Mouse (Mus musculus): ENCODE measurements around the gene Neurl1a.

The Neurl1a gene

DNA sequence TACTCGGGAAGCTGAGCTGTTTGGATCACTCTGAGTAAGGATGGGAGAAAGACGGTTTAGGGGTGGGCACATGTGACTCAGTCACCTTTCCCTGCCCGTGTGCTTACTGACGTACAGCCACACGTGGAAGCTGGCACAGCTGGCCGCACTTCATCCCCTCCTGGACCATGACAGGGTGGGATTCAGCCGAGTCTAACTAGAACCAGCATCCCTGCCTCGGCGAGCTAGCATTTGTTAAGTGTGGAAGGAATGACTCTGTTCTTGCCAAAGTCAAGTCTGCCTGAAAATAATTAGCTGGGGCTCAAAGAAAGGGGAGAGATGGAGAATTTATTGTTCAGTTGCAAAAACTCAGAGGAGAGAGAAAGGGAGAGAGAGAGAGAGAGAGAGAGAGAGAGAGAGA, 91.9 kb downstream of the Neurl1a start:
- ChIA-PET POLR2A (interaction anchor here in 3 of 4 experiments (0.5 to 1.8 kb wide), 6 partner anchors 11 to 67 kb away, joined by 3 to 7 read pairs (median 6); no protein-coding TSS in a partner anchor), CTCF (interaction anchor here (0.7 to 5.1 kb wide), 18 partner anchors 11 to 1035 kb away, joined by 3 to 43 read pairs (median 6); no protein-coding TSS in a partner anchor)

DNA sequence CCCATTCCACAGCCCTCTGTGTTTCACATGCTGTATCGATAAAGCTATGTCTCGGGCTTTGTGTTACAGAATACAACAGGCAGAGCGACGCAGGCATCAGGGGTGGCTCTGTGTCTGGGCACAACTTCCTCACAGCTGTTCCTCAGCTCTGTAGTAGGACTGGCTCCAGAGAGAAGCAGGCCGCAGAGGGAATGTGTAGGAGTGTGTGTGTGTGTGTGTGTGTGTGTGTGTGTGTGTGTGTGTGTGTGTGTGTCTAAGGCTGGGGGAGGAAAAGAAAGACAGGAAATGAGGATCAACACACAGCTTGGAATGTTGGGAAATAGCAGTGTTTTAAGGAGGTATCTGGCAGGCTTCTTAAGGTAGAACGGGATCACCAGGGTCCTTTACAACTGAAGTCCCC, 98.1 kb downstream of the Neurl1a start:
- ChIA-PET CTCF (interaction anchor here in 3 of 4 experiments (0.8 to 2.4 kb wide), 5 partner anchors 13 to 66 kb away, joined by 3 to 13 read pairs (median 5); no protein-coding TSS in a partner anchor), POLR2A (interaction anchor here in 1 of 4 experiments (0.8 to 1.3 kb wide), 3 partner anchors 9 to 68 kb away, joined by 3 to 4 read pairs (median 3); no protein-coding TSS in a partner anchor)

DNA sequence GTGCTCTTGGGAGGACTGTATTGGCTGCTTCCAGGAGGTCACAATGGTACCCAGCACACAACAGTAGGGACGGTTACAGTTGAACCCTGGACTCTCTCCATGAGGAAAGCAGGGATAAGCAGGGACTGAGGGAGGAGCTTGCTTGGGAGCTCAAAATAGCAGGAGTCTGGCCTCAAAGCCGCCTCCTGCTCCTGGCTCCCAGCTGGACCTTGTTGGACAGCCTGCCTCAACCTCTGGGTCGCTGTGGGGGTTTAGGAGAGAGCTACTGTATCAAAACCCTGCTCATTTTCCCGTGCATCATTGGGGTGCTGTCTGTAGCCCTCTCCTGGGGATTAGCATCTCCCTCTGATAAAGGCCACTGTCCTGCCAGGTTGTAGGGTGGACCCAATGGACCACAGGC, 100.8 kb downstream of the Neurl1a start:
- CTCF ChIA-PET: interaction anchor here in 2 of 4 experiments (1.6 to 1.8 kb wide), 2 partner anchors 58 to 59 kb away, joined by 5 read pairs; no protein-coding TSS in a partner anchor
- POLR2A ChIA-PET: interaction anchor here in 2 of 4 experiments (0.8 to 1.6 kb wide), 2 partner anchors 51 to 132 kb away, joined by 3 to 4 read pairs; no protein-coding TSS in a partner anchor

DNA sequence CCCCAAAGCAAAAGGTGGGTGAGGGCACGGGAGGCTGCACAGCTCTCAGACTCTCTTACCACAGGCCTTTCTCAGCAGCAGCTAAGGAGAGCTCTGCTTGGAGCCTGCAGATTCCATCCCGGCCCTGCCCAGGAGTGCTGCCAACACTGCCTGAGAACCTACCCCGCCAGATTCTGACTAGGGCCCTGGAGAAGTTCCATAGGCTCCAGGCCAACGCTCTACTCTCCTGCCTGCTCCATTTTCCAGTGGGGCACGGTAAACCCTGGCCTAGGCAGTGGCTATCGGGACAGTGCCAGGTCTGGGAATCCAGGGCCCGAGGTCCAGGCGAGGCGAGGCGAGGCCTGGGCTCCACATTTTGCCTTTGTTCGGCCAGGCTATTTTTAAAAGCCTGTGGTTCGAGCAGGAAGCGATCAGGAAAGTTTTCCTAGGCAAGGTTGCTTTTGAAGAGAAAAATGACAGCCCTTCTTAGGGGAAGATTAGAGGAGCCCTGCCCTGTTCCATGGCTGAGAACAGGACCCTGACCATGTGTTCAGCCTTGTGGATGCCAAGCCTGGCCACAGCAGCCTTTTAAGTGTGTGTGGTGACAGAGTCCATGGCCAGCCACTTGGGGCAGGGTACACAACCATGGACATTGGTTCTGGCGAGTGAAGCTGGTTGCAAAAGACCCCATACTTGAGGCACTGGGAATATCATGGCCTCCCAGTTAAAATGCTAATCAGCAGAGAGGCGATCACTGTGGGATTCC, 101.3 kb downstream of the Neurl1a start:
- CTCF ChIA-PET: interaction anchor here in 2 of 4 experiments (1.3 to 1.8 kb wide), 3 partner anchors 13 to 58 kb away, joined by 3 to 5 read pairs (median 5); no protein-coding TSS in a partner anchor

GRCm38 (mm10) chr19:47280894-47281293, 102.3 kb downstream of the Neurl1a start:
- POLR2A ChIA-PET: interaction anchor here in 2 of 4 experiments (0.7 to 2.4 kb wide), 4 partner anchors 10 to 42 kb away, joined by 3 to 7 read pairs (median 3); no protein-coding TSS in a partner anchor
- CTCF ChIA-PET: interaction anchor here (0.7 to 1.8 kb wide), 5 partner anchors 11 to 57 kb away, joined by 3 to 5 read pairs (median 3); no protein-coding TSS in a partner anchor

More for the DNA sequence above, 101.3 kb downstream of the Neurl1a start:
- POLR2A ChIA-PET: interaction anchor here in 3 of 4 experiments (0.6 to 1.6 kb wide), 5 partner anchors 26 to 520 kb away, joined by 3 to 12 read pairs (median 3); no protein-coding TSS in a partner anchor

GRCm38 (mm10) chr19:47282050-47282454, 103.4 kb downstream of the Neurl1a start:
- POLR2A ChIA-PET: interaction anchor here in 2 of 4 experiments (0.7 to 2.4 kb wide), 7 partner anchors 9 to 47 kb away, joined by 3 to 7 read pairs (median 4); no protein-coding TSS in a partner anchor
- CTCF ChIA-PET: interaction anchor here (0.6 to 1.4 kb wide), 5 partner anchors 12 to 131 kb away, joined by 3 to 7 read pairs (median 3); no protein-coding TSS in a partner anchor

GRCm38 (mm10) chr19:47282688-47283215, 104.1 kb downstream of the Neurl1a start:
- POLR2A ChIA-PET: interaction anchor here in 2 of 4 experiments (0.9 to 2.4 kb wide), 8 partner anchors 8 to 55 kb away, joined by 3 to 7 read pairs (median 4); no protein-coding TSS in a partner anchor
- CTCF ChIA-PET: interaction anchor here in 2 of 4 experiments (0.7 to 1.4 kb wide), 3 partner anchors 13 to 56 kb away, joined by 3 to 4 read pairs (median 3); no protein-coding TSS in a partner anchor

GRCm38 (mm10) chr19:47285581-47285980, 107.0 kb downstream of the Neurl1a start:
- POLR2A ChIA-PET: interaction anchor here in 2 of 4 experiments (1.0 to 3.7 kb wide), 3 partner anchors 9 to 52 kb away, joined by 3 to 10 read pairs (median 3); no protein-coding TSS in a partner anchor
- CTCF ChIA-PET: no interaction called here

- ChIA-PET POLR2A (interaction anchor here in 2 of 4 experiments (0.7 to 3.7 kb wide), 9 partner anchors 9 to 109 kb away, joined by 3 to 10 read pairs (median 4); no protein-coding TSS in a partner anchor), CTCF (interaction anchor here in 2 of 4 experiments (0.6 to 1.0 kb wide), 3 partner anchors 18 to 51 kb away, joined by 3 to 4 read pairs (median 3); no protein-coding TSS in a partner anchor)
These were observed 108.3 kb downstream of the Neurl1a start for GRCm38 (mm10) chr19:47286886-47287450.

DNA sequence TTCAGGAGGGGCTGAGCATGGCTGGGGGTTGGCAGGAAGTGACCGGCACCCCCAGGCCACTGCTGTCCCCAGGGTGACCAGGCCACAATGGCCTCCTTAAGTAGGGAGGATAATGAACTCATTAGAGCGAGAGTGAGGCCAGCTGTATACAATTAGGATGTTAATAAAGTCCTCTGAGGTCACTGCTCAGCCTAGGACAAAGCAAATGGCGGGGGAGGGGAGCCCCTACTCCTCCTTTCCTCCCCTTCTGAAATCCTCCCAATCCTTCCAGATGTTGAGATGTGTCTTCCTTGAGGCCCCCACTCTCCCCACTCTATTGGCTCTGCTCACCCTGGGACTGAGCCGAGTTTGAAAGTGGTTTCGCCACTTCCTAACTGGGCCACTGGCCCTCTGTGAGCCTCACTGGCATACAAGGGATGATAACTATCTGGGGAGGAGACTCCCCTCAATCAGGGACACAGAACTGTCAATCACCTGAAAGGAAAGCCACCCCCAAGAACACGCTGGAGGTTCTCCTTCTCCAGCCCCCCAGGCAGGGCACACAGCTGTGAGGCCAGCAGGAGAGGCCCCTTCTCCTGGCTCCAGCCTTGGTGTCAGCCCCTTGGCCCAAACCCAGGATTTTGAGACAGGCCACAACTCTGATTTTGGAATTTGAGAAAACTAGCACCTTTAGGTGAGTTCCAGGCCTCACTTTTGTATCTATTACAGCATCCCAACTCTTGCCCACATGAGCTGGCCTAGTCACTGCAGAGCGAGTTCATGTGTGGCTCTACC, 112.9 kb downstream of the Neurl1a start:
- CTCF ChIA-PET: interaction anchor here in 2 of 4 experiments (0.6 to 1.4 kb wide), 3 partner anchors 22 to 47 kb away, joined by 4 to 5 read pairs (median 5); no protein-coding TSS in a partner anchor
- POLR2A ChIA-PET: interaction anchor here in 3 of 4 experiments (0.6 to 1.5 kb wide), 5 partner anchors 14 to 293 kb away, joined by 3 to 4 read pairs (median 4); no protein-coding TSS in a partner anchor

DNA sequence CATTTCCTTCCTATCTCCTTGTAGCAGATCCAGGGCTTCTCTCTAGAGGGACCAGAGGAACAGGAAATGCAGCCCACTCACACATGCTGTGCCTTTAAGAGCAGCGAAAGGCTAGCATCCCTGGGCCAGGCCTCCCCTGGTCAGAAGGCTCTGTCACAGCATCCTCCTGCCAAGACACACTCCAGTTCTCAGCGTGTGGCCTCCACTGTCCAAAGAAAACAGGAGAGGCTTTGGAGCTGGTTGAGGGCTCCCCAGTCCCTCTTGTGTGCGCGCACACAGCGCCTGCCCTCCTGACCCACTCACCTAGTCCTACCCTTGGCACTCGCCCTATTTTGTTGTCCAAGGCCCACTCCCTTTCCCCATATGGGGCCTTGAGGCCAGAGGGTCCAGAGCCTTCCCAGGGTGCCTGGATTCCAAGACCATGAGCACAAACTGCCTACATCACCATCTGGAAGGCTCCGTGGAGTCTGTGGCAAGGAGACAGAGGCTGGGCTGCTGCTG, 113.9 kb downstream of the Neurl1a start:
- ChIA-PET POLR2A (interaction anchor here in 1 of 4 experiments (0.6 kb wide), 1 partner anchor 254 kb away, joined by 4 read pairs; no protein-coding TSS in a partner anchor), CTCF (interaction anchor here in 2 of 4 experiments (1.3 to 1.4 kb wide), 2 partner anchors 45 to 46 kb away, joined by 4 to 5 read pairs; no protein-coding TSS in a partner anchor)

DNA sequence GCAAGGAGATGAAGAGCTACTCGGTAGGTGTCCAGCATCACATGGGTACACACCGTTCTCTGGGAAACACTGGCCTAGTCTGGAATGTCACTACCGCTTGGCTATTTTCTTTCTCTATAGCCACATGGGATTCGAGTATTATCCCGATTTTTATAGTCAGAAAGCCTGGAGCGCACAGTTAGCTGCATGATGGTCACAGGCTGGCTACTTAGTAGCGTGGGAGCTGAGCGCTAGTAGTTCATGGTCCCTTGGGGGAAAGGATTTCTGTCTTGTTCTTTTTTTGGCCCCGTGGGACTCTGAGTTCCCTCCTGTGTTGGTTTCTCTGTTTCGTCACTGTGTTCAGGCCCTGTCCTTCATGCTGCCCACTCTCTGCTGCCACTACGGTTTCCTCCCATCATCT, 119.5 kb downstream of the Neurl1a start:
- ChIA-PET POLR2A (interaction anchor here in 2 of 4 experiments (1.2 to 2.0 kb wide), 2 partner anchors 11 to 17 kb away, joined by 4 to 6 read pairs; no protein-coding TSS in a partner anchor), CTCF (interaction anchor here in 1 of 4 experiments (1.0 kb wide), 1 partner anchor 27 kb away, joined by 3 read pairs; no protein-coding TSS in a partner anchor)

- ChIA-PET CTCF (interaction anchor here in 2 of 4 experiments (0.6 to 1.3 kb wide), 2 partner anchors 12 to 71 kb away, joined by 3 to 6 read pairs; no protein-coding TSS in a partner anchor), POLR2A (interaction anchor here in 3 of 4 experiments (0.6 to 1.4 kb wide), 3 partner anchors 13 to 151 kb away, joined by 3 to 4 read pairs (median 3); no protein-coding TSS in a partner anchor)
These were observed 122.9 kb downstream of the Neurl1a start for GRCm38 (mm10) chr19:47301303-47302190.

GRCm38 (mm10) chr19:47302191-47302852, 123.7 kb downstream of the Neurl1a start:
- POLR2A ChIA-PET: interaction anchor here in 1 of 4 experiments (0.6 kb wide), 1 partner anchor 152 kb away, joined by 4 read pairs; no protein-coding TSS in a partner anchor
- CTCF ChIA-PET: interaction anchor here in 1 of 4 experiments (1.3 kb wide), 1 partner anchor 12 kb away, joined by 3 read pairs; no protein-coding TSS in a partner anchor

GRCm38 (mm10) chr19:47303128-47303527, 124.5 kb downstream of the Neurl1a start:
- ChIA-PET POLR2A (interaction anchor here in 2 of 4 experiments (0.6 to 3.3 kb wide), 3 partner anchors 11 to 262 kb away, joined by 4 to 17 read pairs (median 4); no protein-coding TSS in a partner anchor), CTCF (interaction anchor here in 1 of 4 experiments (1.3 kb wide), 1 partner anchor 23 kb away, joined by 4 read pairs; no protein-coding TSS in a partner anchor)
